Mouse (Mus musculus): ENCODE measurements at regions not wholly inside any gene's neighbourhood (a gene's known extent, or its start where the extent isn't known, plus 50 kb on each side); places are given as distances from the start of the nearest gene placed in this dataset.
"Not testable (repeated sequence)": the region's sequence is repeated elsewhere in the genome, so short reads cannot be mapped to it uniquely, and the experiment has no call there.

GRCm38 (mm10) chr1:117354624-117355023, 342.3 kb upstream of the Gm28363 start:
- no peak overlapping the region for H3K4me3 ChIP-seq
- no peak for TF ChIP-seq CTCF (IDR thresholded peaks at IDR 0.05)
- no peak for DNase-seq
- intact Hi-C loops (cut with DNase I), result no loop called here
- no peak overlapping the region for H3K27ac ChIP-seq

GRCm38 (mm10) chr1:117356418-117357194, 340.3 kb upstream of the Gm28363 start:
- no peak for DNase-seq
- no peak for TF ChIP-seq CTCF (IDR thresholded peaks at IDR 0.05)
- intact Hi-C loops (cut with DNase I), result no loop called here

GRCm38 (mm10) chr1:117364066-117364465, 332.9 kb upstream of the Gm28363 start:
- TF ChIP-seq CTCF (IDR thresholded peaks at IDR 0.05), result no peak
- H3K27ac ChIP-seq, result no peak overlapping the region
- DNase-seq, result no peak
- H3K4me3 ChIP-seq, result no peak overlapping the region
- intact Hi-C loops (cut with DNase I), result no loop called here

More at GRCm38 (mm10) chr1:117356418-117357194, 340.3 kb upstream of the Gm28363 start:
- no peak overlapping the region for H3K27ac ChIP-seq
- H3K4me3 ChIP-seq, result no peak overlapping the region

- intact Hi-C loops (cut with DNase I), result no loop called here
- Histone ChIP-seq H3K27ac (no peak overlapping the region), H3K4me3 (no peak overlapping the region)
- no peak for DNase-seq
- no peak for TF ChIP-seq CTCF (IDR thresholded peaks at IDR 0.05)
Observed at GRCm38 (mm10) chr1:117412349-117412748, 284.6 kb upstream of the Gm28363 start.

DNA sequence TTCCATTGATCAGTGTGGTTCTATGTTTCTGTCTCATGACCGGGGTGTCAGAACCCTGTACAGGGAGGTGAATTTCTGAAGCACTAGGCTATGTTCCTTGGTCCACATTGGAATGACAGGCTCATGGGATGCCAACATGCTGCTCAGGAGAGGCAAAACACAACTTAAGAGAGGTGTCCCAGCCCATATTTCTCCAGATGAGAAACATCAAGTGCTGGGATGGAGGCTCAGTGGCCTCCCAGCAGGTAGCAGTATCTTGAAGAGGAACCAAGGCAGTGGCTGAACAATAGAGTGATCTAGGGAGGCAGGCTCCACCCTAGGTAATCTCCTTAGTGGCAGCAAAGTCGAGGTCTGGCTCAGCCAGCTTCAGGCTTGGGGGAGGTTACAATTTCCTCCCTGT, 239.2 kb upstream of the Gm28363 start:
- TF ChIP-seq CTCF (IDR thresholded peaks at IDR 0.05), result no peak
- H3K4me3 ChIP-seq, result no peak overlapping the region
- intact Hi-C loops (cut with DNase I), result no loop called here

DNA sequence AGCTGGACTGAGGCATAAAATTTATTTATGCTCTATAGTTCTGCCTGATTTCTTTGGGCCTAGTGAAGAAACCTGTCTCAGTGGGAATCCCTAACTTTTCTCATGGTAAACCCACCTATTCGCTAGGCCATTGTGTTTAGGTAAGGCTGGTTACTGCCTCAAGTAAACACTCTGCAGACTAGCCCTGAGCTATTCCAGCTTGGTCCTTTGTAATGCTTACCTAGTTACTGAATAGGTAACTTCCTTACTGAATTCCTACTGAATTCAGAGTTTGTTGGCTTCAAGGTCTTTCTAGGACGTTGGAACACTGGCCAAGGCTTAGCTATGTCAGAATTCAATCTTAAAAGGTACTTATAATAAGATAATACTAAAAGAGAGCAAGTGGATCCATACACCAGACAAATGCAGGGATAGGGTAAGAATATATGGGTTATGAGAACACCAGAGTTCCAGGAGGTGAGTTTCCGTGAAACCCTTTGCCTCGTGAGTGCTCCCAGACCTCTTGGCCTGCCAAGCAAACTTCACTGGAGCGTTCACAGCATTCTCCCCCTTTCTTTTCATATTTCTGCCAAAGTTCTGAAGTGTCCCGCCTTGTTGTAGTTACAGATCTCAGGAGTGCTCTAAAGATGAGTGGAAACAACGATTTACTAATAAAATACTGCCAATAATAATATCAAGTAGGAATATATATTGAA, 238.6 kb upstream of the Gm28363 start:
- H3K27ac ChIP-seq; intact Hi-C loops (cut with DNase I); H3K4me3 ChIP-seq; DNase-seq: not testable (repeated sequence)

More for the DNA sequence above, 239.2 kb upstream of the Gm28363 start:
- no peak for DNase-seq
- H3K27ac ChIP-seq, result no peak overlapping the region

DNA sequence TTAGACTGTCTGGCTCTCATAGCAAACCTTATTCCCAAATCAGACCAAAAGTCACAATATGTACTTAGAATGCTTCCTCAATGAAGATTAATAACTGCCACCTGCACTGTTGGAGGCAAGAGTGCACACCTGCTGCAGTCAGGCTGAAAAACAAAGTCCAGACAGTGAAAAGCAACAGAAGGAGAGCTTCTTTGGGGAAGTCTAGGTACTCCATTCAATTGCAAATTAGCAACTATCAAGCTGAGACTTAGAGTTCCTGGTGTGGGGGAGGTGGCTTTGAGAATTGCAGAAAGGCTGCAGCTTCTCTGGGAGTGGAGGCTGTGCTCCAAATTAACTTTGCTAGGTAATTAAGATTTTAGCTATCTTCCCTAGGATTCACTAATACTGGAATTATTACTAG, 237.8 kb upstream of the Gm28363 start:
- H3K27ac ChIP-seq; intact Hi-C loops (cut with DNase I); H3K4me3 ChIP-seq; DNase-seq: not testable (repeated sequence)

- intact Hi-C loops (cut with DNase I), result no loop called here
- H3K4me3 ChIP-seq, result no peak overlapping the region
- no peak for DNase-seq
- no peak for TF ChIP-seq CTCF (IDR thresholded peaks at IDR 0.05)
- no peak overlapping the region for H3K27ac ChIP-seq
Observed at GRCm38 (mm10) chr1:117490176-117490575, 206.8 kb upstream of the Gm28363 start.

- DNase-seq, result no peak
- Histone ChIP-seq H3K4me3 (no peak overlapping the region), H3K27ac (no peak overlapping the region)
- intact Hi-C loops (cut with DNase I), result no loop called here
- no peak for TF ChIP-seq CTCF (IDR thresholded peaks at IDR 0.05)
Observed at GRCm38 (mm10) chr1:117497003-117497402, 199.9 kb upstream of the Gm28363 start.

- Histone ChIP-seq H3K27ac (no peak overlapping the region), H3K4me3 (no peak overlapping the region)
- TF ChIP-seq CTCF (IDR thresholded peaks at IDR 0.05), result peak; percentile 15; the same call in 1 of the 2 replicates
- no peak for DNase-seq
- intact Hi-C loops (cut with DNase I), result no loop called here
Observed at GRCm38 (mm10) chr1:117519498-117520032, 177.4 kb upstream of the Gm28363 start.

All from gastrocnemius, adult 2 months (tissue).